Mouse (Mus musculus): ENCODE measurements at regions not wholly inside any gene's neighbourhood (a gene's known extent, or its start where the extent isn't known, plus 50 kb on each side); places are given as distances from the start of the nearest gene placed in this dataset.

DNA sequence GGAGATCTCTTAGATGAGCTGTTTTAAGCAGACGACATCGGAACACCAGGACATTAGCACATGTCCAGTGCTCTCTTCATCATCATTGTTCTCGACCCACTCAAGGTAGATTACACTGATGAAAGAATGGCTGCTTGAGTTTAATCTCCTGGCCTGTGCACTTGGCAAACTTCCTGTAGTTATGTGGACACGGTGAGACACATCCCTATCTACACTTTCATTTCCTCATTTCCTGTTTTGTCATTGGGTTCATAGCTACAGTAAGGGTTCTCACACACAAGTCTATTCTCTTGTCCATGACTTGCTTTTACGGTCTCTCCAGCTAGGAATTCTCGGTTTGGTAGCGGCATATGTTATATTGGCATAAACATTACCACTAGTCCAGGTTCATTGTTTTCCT, 190.5 kb downstream of the Pdgfra start:
- no peak for DNase-seq (ENCODE audit: low spot score)

DNA sequence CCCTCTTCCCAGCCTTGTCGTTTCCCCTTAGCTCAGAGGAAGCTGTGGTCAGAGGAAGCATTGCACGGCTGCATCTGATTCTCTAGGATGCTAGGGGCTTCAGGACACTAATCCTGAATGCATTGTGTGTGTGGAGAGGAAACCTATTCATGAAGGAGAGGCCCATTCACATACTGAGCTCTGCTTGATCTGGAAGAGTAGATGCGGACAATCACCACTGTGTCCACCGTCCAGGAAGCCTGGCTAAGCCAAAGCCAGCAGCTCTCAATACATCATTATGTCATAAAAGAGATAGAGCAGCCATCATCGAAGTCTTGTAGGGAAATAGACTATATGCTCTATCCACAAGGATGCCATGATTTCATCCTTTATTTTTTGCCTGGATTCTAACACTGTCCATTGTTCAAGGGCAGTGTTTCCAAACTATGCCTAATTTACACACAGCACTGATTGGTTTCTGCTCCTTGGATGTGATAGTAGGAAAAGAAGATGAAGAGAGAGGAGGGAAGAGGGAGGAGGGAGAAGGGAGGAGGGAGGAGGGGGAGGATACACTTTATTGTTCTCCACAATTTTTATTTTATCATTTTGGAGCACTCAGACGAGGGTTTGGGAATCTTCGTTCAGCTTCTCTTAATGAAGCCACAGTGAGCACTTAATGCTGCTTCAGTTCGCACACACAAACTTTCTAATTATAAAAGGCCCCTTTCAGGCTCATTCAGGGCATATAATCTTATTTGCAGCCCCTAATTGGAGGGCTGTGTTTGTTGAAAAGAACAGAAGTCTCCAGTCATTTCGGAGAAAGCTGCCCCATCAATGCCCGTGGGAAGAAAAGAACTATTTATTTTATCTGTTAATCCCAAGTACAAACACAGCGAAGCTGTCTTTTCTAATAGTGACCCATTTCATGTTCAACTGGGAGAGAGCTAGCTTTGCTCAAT, 195.0 kb downstream of the Pdgfra start:
- no peak for DNase-seq (ENCODE audit: low spot score)

DNA sequence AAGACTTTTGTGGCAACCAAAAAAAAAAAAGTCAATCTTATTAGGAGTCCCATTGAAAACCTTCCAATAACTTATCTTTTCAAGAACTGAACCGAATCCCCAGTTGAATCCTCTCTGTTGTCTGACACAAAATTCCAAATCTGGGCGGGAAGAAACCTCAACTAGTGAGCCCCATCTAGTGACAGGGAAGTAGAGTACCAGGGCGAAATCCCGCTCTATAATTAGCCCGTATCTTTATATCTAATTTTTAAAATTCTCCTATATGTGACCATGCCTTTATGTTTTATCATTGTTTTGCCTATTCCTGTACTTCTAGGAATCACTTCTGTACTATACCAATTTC, 195.7 kb downstream of the Pdgfra start:
- DNase-seq (ENCODE audit: low spot score), result no peak

DNA sequence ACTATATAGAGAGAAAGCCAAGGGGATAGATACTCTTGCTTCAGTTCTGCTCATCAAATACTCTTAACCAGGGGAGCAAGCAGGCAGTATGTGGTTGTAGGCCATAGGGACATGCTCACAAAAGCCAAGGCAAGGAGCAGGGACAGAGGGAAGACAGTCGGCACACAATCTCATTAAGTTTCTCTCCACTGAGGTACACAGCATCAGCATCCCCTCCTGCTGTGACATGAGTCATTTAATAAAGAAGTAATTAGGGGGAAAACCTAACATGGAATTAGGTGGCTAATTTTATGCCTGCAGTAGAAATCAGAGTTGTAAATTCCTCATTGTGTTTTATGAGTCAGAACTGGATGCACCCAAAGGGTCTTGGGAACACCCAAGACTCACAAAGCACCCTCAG, 203.2 kb downstream of the Pdgfra start:
- no peak for DNase-seq (ENCODE audit: low spot score)

DNA sequence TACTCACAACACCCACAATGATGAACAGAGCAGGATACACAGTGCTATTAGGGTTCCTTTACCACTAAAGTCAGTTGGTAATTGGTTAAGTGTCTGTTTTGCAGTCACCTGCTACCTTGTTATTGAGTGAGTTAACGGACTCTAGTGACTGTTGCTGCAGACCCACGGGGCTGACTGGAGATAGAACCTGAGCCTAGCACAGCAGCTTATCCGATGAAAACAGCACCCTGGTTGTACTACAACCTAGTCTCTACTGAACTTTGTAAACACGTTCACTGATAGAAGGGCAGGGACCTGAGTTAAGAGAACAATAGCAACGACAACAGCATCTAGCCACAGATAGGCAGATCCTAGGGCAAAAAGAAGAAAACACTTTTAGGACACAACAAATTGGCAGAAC, 206.8 kb downstream of the Pdgfra start:
- no peak for DNase-seq (ENCODE audit: low spot score)

DNA sequence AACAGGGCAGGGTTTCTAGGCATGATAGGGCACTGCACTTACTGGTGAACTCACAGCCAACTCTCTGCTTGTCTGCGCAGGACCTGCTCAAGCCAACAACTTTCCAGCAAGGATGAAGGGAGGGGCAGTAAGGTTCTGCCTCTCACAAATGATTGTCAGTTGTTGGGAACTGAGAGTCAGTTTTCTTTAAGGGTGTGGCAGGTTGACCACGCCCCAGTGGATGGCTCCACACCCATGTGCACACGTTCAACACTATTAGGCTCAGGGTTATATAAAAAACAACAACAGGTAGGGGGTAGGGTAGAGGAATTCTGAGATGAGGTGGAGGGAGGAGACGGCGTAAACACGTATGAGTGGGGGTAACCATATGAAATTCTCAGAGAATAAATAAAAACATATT, 210.9 kb upstream of the Kit start:
- no peak for DNase-seq (ENCODE audit: low spot score)

DNA sequence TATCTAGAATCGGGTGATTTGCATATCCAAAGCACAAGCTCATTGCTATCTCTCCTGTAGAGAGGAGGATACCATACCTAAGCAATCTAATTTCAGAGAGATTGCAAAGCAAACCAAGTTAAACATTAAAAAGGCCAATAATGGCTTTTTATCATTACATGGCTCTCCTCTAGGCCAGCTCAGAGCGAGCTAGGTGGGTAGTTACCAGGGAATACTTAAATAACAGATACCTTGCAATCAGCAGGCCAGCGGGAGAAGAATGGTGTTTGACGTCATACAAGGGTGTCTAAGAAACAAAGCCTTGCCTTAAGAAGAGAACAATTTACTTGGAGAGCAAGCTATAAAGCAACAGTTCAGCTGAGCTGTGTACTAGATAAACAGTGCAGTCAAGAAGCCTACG, 207.4 kb upstream of the Kit start:
- DNase-seq (ENCODE audit: low spot score), result no peak

DNA sequence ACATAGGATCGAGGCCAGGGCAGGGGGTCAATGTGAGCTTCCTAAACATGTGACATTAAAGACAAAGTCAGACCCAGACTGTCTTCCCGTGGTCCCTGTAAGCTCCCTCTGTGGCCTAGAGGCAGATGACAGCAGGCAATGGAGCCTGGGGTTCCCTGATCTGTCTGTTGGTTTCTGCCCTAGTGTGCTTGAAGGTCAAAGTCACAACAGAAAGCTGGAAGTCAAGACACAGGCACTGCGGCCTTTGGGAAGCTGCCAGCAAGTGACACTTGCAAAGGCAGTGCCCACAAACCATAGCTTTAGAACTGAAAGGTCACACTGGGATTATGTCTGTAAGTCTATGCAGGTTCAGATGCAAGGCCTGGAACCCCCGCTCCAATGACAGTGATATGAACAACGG, 206.0 kb upstream of the Kit start:
- no peak for DNase-seq (ENCODE audit: low spot score)

DNA sequence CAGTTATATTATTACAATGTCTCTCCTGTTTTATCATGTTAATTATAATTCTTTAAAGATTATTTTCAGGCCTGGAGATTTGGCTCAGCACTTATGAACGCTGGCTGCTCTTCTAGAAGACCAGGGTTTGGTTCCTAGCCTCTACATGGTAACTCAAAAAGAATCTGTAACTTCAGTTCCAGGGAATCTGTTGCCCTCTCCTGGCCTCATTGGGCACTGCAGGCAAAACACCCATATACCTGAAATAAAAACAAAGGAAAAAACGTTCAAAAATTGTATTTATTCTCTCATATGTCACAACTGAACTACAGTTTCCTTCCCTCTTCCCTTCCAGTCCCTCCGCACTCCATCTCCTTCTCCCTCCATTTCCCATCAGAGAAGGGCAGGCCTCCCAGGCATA, 201.9 kb upstream of the Kit start:
- DNase-seq (ENCODE audit: low spot score), result no peak

DNA sequence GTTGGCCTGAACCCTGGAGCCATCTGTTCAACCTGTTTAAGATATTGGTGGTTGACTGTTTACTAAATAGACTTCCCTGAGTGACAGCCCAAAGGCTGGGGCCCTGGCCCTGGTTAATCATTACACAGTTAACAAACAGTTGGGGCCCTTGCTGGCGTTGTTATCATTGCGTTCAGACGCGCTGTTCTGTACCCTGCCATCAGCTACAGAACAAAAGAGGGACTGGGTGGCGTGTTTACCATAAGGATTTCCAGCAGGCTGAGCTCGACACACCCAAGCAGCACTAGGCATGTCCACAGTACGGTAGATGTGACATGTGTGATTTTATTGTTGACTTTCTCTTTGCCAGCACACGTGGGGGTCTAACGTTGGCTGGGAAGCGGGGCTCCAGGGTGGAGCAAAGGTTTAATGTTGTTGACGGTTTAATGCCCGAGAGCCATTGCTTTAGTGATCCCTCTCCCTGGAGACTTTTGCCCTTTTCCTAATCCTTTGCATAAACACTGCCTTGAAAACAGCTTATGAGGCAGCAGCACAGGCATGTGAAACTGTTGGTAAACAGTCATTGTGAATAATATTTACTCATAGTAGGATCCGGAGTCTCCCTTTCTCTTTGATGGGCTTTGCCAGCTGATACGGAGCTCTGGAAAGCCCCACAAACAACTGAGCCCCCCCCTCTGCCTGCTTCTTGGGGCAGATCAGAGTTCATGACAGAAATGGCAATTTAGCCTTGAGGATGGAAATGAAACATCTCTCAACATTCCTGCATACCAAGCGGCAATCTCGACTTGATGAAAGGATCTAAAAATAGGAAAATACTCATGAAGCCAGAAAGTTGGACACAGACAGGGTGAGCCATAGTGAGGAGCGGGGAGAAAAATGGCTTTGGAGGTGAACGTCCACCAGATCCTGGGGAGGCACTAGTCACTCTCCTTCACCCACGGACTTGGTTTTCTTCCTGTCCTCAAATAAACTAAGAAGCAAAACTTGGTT, 197.1 kb upstream of the Kit start:
- DNase-seq (ENCODE audit: low spot score), result no peak

DNA sequence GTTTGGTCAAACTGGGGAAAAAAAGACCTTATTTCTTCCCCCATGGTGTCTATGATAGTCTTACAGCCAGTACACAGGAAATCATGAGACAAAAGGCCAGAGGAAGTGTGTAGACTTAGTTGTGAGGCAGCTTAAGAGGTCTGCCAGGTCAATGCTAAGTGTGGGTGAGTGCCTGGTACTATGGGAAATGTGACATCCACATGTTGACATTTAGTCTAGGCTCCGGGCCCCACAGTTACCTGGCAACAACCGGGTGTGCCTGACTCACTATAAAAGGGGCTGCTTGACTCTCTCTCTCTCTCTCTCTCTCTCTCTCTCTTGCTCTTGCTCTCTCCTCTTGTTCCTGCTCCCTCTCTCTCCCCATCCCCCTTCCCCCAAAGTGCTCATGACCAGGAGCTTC, 196.1 kb upstream of the Kit start:
- no peak for DNase-seq (ENCODE audit: low spot score)

DNA sequence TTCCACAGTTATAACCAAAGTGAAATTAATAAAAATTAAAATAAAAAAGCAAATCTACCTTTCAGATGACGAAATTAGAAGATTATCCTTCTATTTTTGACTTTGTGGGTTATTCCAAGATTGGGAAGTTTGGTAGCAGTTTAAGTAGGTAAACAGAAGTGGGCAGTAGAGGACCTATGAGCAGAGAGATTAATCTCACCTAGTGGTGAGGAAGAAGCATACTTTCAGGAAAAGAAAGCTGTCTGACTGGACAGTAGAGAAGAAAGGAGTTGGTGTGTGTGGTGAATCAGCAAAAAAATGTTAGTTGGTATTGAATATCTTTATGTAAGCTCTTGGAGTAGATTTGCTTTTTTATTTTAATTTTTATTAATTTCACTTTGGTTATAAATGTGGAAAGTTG, 194.4 kb upstream of the Kit start:
- DNase-seq (ENCODE audit: low spot score), result no peak

DNA sequence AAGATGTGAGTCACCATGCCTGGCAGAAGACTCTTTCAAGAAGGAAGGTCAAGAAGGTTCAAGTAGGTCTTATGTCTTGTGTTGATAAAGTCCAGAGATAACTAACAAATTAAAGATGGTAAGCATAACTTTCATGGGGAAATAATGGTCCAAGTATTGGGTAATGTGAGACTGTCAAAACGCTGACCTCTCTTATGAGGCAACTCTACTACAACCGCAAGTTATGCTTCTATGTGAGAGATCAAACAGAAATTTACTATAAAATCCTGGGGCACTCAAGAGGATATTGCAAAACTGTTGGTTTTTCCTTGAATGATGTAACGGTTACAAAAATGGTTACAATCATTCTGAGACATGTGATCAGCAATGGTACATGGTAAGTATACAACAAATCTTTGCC, 192.6 kb upstream of the Kit start:
- DNase-seq (ENCODE audit: low spot score), result no peak

DNA sequence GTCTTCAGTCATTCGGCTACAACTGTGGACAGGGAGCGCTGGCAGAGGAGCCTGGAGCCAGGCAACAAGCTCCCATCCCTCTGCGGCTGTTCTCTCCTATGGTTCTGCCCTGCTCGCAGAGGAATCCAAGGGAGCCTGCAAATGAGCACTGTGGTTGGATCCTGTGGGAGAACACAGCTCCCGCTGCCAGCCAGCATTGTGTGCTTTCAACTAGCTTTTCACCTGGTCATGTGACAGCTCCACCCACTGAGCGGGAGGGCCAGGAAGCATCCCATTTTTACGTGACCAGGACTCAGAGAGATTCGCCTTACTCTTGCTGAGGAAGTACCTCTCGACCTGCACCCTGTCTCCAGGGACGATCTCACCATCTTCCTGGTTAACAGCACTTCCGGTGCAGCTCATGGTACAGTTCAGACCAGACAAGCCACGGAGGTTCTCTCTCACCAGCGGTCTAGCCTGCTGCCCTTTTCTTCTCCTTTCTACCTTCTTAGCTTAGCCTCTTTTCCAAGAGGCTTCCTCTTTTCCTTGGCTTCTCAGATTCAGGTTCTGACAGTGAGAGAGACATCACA, 186.7 kb upstream of the Kit start:
- no peak for DNase-seq (ENCODE audit: low spot score)

DNA sequence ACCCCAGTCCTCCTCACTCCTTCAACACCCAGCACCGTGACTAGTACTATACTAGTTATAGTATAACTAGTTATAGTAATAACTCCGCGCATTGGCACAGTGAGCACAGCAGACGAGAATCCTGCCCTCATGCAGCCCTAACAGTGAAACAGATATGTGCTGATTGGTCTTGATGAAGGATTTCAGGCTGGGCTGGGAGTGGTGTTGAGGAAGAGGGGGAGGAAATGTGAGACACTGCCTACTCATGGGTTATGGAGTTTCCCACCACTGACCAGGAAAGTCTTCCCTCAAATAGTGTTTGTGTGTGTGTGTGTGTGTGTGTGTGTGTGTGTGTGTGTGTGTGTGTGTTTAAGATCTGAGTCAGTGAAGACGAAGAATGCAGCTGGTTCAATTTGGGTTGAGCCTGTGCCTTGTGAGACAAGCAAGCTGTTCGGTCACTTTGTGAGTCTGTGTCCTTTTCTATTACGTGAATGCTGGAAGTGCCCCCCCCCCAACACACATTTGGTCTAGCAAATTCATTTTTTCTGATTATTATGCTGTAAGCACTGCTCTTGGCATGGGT, 185.9 kb upstream of the Kit start:
- DNase-seq (ENCODE audit: low spot score), result no peak

DNA sequence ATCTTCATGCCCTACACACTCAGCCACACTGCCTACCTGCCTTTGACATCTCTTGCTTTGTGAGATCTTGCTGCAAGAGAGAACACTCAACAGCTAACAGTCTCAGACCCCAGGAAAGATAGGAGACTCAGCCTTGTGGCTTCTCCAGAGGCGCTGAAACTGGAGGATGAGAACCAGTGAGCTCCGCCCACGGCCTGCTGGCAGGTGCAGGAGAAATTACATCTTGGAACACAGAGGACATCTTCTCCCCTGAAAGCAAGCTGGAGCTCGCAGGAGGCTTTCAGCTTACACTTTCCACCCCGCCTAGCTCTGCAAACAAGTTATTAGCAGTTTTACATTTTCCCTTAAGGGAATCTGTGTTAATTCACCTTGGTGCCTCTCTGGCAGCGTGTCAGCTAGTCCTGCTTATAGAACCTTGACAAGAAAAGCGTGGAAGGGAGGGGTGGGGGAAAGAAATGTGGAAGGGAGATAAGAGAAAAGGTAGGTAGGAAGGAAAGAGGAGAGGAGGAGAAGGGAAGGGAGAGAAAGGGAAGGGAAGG, 185.2 kb upstream of the Kit start:
- no peak for DNase-seq (ENCODE audit: low spot score)

DNA sequence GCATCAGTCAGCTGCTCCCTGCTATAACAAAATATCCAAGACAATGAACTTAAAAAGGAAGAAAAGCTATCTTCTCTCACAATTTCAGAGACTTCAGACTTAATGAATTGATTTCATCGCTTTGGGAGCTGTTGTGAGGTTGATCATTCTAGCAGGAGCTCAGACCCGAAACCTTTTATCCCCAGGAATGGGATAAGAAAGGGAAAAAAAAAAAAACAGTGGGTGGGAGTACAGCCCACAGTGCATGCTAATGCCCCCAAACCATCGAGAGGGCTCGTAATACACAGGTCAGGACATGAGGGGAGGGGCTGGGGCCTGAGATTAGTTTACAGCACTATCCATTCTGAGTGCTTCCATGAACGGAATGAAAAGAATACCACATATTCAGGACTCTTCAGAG, 175.9 kb upstream of the Kit start:
- DNase-seq (ENCODE audit: low spot score), result no peak

DNA sequence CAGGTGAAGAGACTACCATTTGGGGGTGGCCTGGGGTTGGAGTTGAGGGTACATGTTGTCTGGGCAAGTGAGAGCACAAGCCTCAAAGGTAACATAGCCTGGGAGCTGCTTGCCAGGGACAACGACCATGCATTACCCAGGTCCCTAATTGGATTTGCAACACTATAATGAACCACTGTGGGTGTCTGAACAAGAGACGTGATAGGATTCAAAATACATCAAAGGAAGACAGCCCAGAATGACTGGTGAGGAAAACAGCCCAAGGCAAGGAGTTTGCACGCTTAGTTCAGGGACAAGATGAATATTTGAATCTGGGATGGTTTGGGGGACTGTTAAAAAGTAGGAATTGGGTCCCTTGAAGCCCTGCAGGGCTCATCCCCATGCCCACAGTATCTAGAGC, 173.0 kb upstream of the Kit start:
- no peak for DNase-seq (ENCODE audit: low spot score)

DNA sequence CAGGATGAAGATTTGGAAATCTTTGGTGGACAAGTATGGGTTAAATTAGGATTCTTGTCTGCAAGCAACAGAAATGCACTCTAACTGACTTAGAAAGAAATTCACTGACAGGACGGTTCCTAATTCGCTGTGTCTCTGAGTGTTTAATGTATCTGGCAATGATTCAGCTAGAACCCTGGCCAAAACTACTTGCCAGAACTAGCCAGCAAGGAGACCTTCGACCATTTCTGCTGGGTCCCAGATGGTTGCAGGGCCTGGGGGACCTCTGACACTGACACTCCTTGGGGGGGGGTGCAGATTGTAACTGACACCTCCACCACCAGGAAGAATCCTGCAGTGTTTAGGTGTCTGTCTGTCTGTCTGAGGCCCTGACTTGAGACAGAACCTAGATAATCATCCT, 172.1 kb upstream of the Kit start:
- no peak for DNase-seq (ENCODE audit: low spot score)

DNA sequence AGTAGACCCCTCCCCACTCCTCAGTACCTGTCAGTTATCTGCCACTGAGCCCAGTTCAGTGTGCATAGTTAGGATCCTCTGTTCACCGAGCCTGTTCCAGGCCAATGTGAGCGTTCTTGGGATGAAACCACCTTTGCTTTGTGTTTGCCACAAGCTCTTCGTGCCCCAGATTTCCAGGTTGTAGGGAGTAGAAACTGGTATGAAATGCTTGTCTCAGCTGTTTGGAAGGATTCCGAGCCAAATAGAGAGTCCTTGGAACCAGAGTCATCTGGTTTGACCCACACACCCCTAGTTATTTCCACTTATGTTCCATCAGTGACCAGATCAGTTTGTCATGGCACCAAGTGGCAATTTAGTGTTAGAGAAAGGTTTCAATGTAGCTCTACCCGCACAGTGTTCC, 171.2 kb upstream of the Kit start:
- no peak for DNase-seq (ENCODE audit: low spot score)

DNA sequence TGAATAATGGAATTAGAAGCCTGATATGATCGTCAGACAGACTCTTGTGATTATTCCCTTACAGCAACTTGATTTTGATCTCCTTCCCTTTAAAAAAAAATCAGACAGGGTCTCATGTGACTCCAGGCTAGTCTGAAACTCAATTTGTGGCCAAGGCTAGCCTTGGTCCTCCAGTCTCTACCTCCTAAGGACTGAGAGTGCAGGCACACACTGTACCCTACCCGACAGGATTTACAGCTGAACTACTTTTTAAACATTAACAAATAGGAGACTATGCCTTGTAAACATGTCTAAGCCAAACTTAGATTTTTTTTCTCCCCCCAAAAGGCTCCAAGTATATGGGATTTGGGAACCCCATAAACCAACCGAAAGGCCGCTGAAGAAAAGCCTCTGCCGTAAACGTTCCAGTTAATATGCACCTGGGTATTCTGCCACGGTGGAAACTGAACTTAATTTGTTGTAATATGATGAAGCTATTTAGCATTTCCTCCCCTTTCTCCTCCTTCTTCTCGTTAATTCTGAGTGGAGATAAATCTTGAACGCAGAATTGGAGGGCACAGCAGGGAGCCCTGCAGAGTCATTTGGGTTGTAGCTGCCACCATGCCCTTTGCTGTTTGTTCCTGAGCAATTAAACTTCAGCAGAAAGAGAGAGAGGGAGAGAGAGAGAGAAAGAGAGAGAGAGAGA, 170.0 kb upstream of the Kit start:
- DNase-seq (ENCODE audit: low spot score), result no peak

Data from heart, adult 8-10 months (tissue).